Mouse (Mus musculus) ES-E14 (cell line): ENCODE measurements around the gene Hist1h2bk. TPM values are rescaled to one million over a fixed set of nuclear protein-coding genes. Genes with fewer than 3 reads are reported as not detected.

ENCODE experiments used
- DNase-seq: peaks from one replicate; pipeline ENCODE4 v3.0.0-alpha.2; 2013; ENCODE audit warnings: low read depth, low spot score
- H3K27ac ChIP-seq: 2 replicates; pipeline ENCODE4 v1.5.1; 2012; ENCODE audit warnings: low read depth, mild to moderate bottlenecking, low read length, moderate library complexity, mixed read lengths; ENCODE audit not compliant: poor library complexity, insufficient read depth, severe bottlenecking
- H3K36me3 ChIP-seq: 2 replicates; pipeline ENCODE4 v1.6.1; 2012; ENCODE audit warnings: mild to moderate bottlenecking, low read length, moderate library complexity, mixed read lengths; ENCODE audit not compliant: control insufficient read depth, poor library complexity, insufficient read depth, severe bottlenecking
- H3K4me1 ChIP-seq, 2 experiments: fragments of 150-350 bp in 1 of 2; sonication (generic) in 1 of 2; 2 replicates each; pipeline ENCODE4 v1.6.1; 2012; ENCODE audit warnings: low read length in 2 of 2, mild to moderate bottlenecking in 1 of 2, mixed read lengths in 1 of 2; ENCODE audit not compliant: control insufficient read depth in 2 of 2, insufficient read depth in 2 of 2, poor library complexity in 1 of 2
- H3K4me3 ChIP-seq, 2 experiments: fragments of 150-350 bp in 1 of 2; sonication (generic) in 1 of 2; 2 replicates each; pipeline ENCODE4 v1.5.1; 2012; ENCODE audit warnings: low read length in 2 of 2, low read depth in 1 of 2, mild to moderate bottlenecking in 1 of 2, mixed read lengths in 1 of 2; ENCODE audit not compliant: insufficient read depth in 1 of 2, poor library complexity in 1 of 2, severe bottlenecking in 1 of 2
- H3K9ac ChIP-seq: 2 replicates; pipeline ENCODE4 v1.6.1; 2012; ENCODE audit warnings: low read depth, mild to moderate bottlenecking, low read length, mixed read lengths; ENCODE audit not compliant: poor library complexity, insufficient read depth, severe bottlenecking
- H3K9me3 ChIP-seq: fragments of 150-350 bp; sonication (generic); 2 replicates; pipeline ENCODE4 v1.6.1; 2012; ENCODE audit warnings: low read depth, mild to moderate bottlenecking, low read length; ENCODE audit not compliant: control insufficient read depth, insufficient read depth
- CHD2 ChIP-seq: IDR thresholded peaks from 2 replicates; pipeline ENCODE4 v1.6.1; 2014; ENCODE audit warnings: mild to moderate bottlenecking, low read depth, low read length, inconsistent platforms
- HCFC1 ChIP-seq: IDR thresholded peaks from 2 replicates; pipeline ENCODE4 v1.6.1; 2012; ENCODE audit warnings: low read length, inconsistent platforms, borderline replicate concordance; ENCODE audit not compliant: insufficient read depth
- MAFK ChIP-seq: IDR thresholded peaks from 2 replicates; pipeline ENCODE4 v1.6.1; 2014; ENCODE audit warnings: mild to moderate bottlenecking, low read depth, low read length, inconsistent platforms; ENCODE audit not compliant: insufficient read depth
- ZC3H11A ChIP-seq: IDR thresholded peaks from 2 replicates; pipeline ENCODE4 v1.6.1; 2012; ENCODE audit warnings: low read depth, mild to moderate bottlenecking, inconsistent platforms, low read length, borderline replicate concordance
- ZNF384 ChIP-seq: IDR thresholded peaks from 2 replicates; pipeline ENCODE4 v1.6.1; 2012; ENCODE audit warnings: low read depth, low read length, inconsistent platforms
- in situ Hi-C, 2 experiments: fragments of 600-800 bp; cut with MboI; formaldehyde crosslinking; loops; one replicate each; pipeline ENCODE4 v1.15.1; 2025; ENCODE audit warnings: low sequenced_read_pairs in 2 of 2, inconsistent platforms in 1 of 2; ENCODE audit not compliant: unreplicated experiment in 2 of 2
- total RNA-seq: library from RNA; depleted of rRNA; stranded (reverse); fragments of 300-350 nt; gene quantifications from 2 replicates; pipeline ENCODE4 v1.2.3, GENCODE M21; 2012

The Hist1h2bk gene
- total RNA-seq, 1 experiment, result 1,966 TPM

DNA sequence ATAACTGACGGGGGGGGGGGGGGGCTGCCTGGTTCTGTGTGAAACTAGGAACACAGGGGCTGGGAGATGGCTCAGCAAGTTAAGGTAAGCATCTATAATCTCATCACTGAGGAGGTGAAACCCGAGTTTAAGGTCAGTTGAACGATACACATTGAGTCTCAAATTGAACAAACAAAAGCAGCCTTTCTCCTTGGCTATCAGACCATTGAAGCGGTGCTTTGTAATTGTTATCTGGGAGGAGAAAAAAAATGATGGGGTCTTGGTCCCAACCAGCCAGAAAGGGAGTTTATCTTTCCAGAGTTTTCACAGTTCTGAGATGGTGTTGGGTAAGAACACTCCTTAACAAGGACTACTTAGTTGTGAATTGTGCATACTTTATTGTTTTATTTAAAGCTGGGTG is 37.8 kb upstream of the Hist1h2bk start:
- H3K27ac ChIP-seq, result no peak overlapping the region
- H3K9ac ChIP-seq, result no peak overlapping the region
- no peaks in the 10 kb centered on the region for H3K36me3 ChIP-seq
- no peak overlapping the region for H3K4me3 ChIP-seq
- in situ Hi-C loops, result no loop called here
- H3K4me1 ChIP-seq, result peaks cover 5 to 8% of the 10 kb centered on the region in 2 experiments; a peak in 3 of 4 replicates
- peak; percentile 72 for TF ChIP-seq ZNF384
- no peak for TF ChIP-seq HCFC1
- no peak for TF ChIP-seq MAFK
- no peak for TF ChIP-seq CHD2
- no peak for TF ChIP-seq ZC3H11A
- no peaks in the 10 kb centered on the region for H3K9me3 ChIP-seq
- no peak for DNase-seq

DNA sequence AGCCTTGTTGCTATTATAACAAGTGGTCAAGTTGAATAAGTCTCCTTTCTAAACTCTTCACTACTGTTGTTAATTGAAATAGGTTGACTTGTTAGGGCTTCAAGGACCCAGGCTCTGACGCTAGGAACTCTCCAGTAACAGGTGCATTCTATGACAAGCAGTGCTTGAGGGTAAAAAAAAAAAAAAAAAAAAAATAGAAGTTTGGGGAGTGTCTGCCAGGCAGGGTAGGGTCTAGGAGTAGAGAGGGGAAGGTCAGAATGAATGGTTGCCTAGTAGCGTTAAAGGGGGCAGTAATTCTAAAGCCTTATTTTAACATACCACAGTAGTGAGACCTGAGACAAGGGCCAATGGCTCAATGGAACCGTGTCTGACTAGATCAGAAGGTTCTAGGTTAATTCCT is 37.3 kb upstream of the Hist1h2bk start:
- H3K36me3 ChIP-seq, result no peaks in the 10 kb centered on the region
- no peak overlapping the region for H3K27ac ChIP-seq
- in situ Hi-C loops, result no loop called here
- no peak overlapping the region for H3K4me3 ChIP-seq
- no peak overlapping the region for H3K9ac ChIP-seq
- TF ChIP-seq ZNF384 (peak; percentile 80), ZC3H11A (no peak)
- no peaks in the 10 kb centered on the region for H3K9me3 ChIP-seq
- peaks cover 2 to 7% of the 10 kb centered on the region in 2 experiments; a peak in 3 of 4 replicates for H3K4me1 ChIP-seq
- DNase-seq, result no peak

- no peak for DNase-seq
- no peaks in the 10 kb centered on the region for H3K9me3 ChIP-seq
- H3K4me3 ChIP-seq, result no peak overlapping the region
- peaks cover 2 to 4% of the 10 kb centered on the region in 2 experiments; a peak in 2 of 4 replicates for H3K4me1 ChIP-seq
- H3K27ac ChIP-seq, result no peak overlapping the region
- TF ChIP-seq ZC3H11A (no peak), HCFC1 (no peak), MAFK (no peak), ZNF384 (no peak), CHD2 (no peak)
- no peak overlapping the region for H3K9ac ChIP-seq
- no peaks in the 10 kb centered on the region for H3K36me3 ChIP-seq
- in situ Hi-C loops, result no loop called here
Observed at GRCm38 (mm10) chr13:21999147-21999546, 36.5 kb upstream of the Hist1h2bk start.

- Histone ChIP-seq H3K9ac (no peak overlapping the region), H3K36me3 (no peaks in the 10 kb centered on the region), H3K4me1 (peaks cover 2% of the 10 kb centered on the region in 2 experiments; a peak in 2 of 4 replicates), H3K9me3 (no peaks in the 10 kb centered on the region), H3K27ac (no peak overlapping the region), H3K4me3 (no peak overlapping the region)
- TF ChIP-seq ZNF384 (no peak), HCFC1 (no peak)
- in situ Hi-C loops, result loop anchor here in 1 of 2 experiments (25.0 kb wide), 1 partner anchor 739 kb away; no protein-coding TSS in a partner anchor
- no peak for DNase-seq
Observed at GRCm38 (mm10) chr13:22001346-22001745, 34.3 kb upstream of the Hist1h2bk start.

DNA sequence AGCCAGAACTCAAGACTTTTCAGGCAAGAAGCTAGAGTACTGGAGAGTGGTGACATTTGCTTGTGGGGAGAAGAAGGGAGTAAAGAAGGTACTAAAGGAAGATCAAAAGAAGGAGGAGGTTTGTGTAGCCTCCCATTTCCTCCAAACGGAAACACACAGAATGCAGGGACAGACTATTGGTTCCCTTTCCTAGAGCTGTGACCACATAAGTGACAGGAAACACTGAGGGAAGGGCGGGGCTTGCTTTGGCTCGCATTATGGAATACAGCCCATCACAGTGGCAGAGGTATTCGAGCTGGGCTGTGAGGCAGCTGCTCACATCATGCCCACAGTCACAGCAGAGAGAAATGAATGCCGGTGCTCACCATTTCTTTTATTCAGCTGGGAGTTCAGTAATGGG is 33.8 kb upstream of the Hist1h2bk start:
- Histone ChIP-seq H3K9ac (no peak overlapping the region), H3K36me3 (no peaks in the 10 kb centered on the region), H3K4me1 (peaks cover under 1 to 2% of the 10 kb centered on the region in 2 experiments; a peak in 2 of 4 replicates), H3K9me3 (no peaks in the 10 kb centered on the region), H3K27ac (no peak overlapping the region), H3K4me3 (no peak overlapping the region)
- in situ Hi-C loops, result loop anchor here in 1 of 2 experiments (25.0 kb wide), 1 partner anchor 740 kb away; no protein-coding TSS in a partner anchor
- DNase-seq, result no peak
- TF ChIP-seq ZC3H11A, result no peak
